Mouse (Mus musculus) liver, adult 2 months (tissue): ENCODE data around the gene Rab11fip5.

Source experiments
- CTCF ChIP-seq: fragments of 200-500 bp; IDR thresholded peaks from 2 replicates; pipeline ENCODE4 v1.5.1; 2011; ENCODE audit warnings: low read depth, low read length, control low read depth
- POLR2A ChIP-seq: fragments of 200-500 bp; IDR thresholded peaks from 2 replicates; pipeline ENCODE4 v1.6.1; 2011; ENCODE audit warnings: low read length, control low read depth; ENCODE audit not compliant: insufficient read depth; ENCODE audit errors: extremely low read depth

- TF ChIP-seq CTCF (no peak), POLR2A (no peak)
Measured at GRCm38 (mm10) chr6:85349246-85349645, 25.2 kb downstream of the Rab11fip5 start.
